Mouse (Mus musculus) G1E (cell line): ENCODE data around the gene Mmrn1.

Experiments
- CTCF ChIP-seq: IDR thresholded peaks from 2 replicates; pipeline ENCODE4 v1.5.1; 2012; ENCODE audit warnings: low read depth, low read length, inconsistent platforms, mixed read lengths
- GATA1 ChIP-seq: IDR thresholded peaks from 2 replicates; pipeline ENCODE4 v1.6.1; 2012; ENCODE audit warnings: borderline replicate concordance, low read length, inconsistent platforms, mixed read lengths
- POLR2AphosphoS5 ChIP-seq: IDR thresholded peaks from 2 replicates; pipeline ENCODE4 v1.6.1; 2012; ENCODE audit warnings: low read depth, low read length, inconsistent platforms; ENCODE audit not compliant: insufficient replicate concordance
- TAL1 ChIP-seq: conservative IDR thresholded peaks from 2 replicates; pipeline ENCODE4 v1.6.1; 2012; ENCODE audit warnings: low read depth, low read length, inconsistent platforms, mixed read lengths

- no peak for TF ChIP-seq CTCF
- no peak for TF ChIP-seq POLR2AphosphoS5
- TF ChIP-seq GATA1 = no peak
- TF ChIP-seq TAL1 = no peak
Observed at GRCm38 (mm10) chr6:60993386-60994108, 68.8 kb downstream of the Mmrn1 start.
